Mouse (Mus musculus): ENCODE measurements around the gene Phf5a.

GRCm38 (mm10) chr15:81857724-81858116, 14.0 kb downstream of the Phf5a start:
- TF ChIP-seq ZC3H11A (IDR thresholded peaks at IDR 0.05; ENCODE audit: borderline replicate concordance, low read depth, low read length) (no peak), CHD2 (IDR thresholded peaks at IDR 0.05; ENCODE audit: low read depth, low read length) (no peak), ZNF384 (IDR thresholded peaks at IDR 0.05; ENCODE audit: low read depth, low read length) (no peak)
